Mouse (Mus musculus) embryonic fibroblast, embryonic 13.5 days (primary cell): ENCODE results near the gene Twsg1.

Source experiments
- CTCF ChIP-seq: IDR thresholded peaks from 2 replicates; pipeline ENCODE4 v1.5.1; 2011; ENCODE audit warnings: mild to moderate bottlenecking, control low read depth, low read length, moderate library complexity, borderline replicate concordance; ENCODE audit not compliant: insufficient read depth
- POLR2A ChIP-seq: IDR thresholded peaks from 2 replicates; pipeline ENCODE4 v1.6.1; 2011; ENCODE audit warnings: low read depth, mild to moderate bottlenecking, control low read depth, low read length, moderate library complexity

DNA sequence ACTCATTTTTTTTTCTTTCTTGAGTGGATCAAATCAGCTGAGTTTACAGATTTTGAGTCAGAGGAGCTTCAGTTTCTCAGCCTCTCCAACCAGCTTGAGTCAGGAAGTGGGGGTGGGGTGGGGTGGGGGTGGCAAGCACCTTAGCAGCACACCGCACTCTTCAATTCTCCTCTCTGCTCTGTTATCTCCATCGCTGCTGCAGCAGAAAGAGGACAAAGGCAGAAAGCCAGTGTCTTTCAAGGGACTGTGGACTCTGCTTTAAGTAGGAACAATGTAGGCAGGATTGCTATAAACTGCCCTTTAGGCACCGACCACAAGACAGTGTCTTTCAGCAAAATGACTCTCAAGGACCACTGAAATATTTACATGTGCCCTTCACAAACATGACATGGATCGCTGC lies 2.9 kb upstream of the Twsg1 start:
- TF ChIP-seq POLR2A: no peak
- no peak for TF ChIP-seq CTCF
